Mouse (Mus musculus): ENCODE measurements at regions not wholly inside any gene's neighbourhood (a gene's known extent, or its start where the extent isn't known, plus 50 kb on each side); places are given as distances from the start of the nearest gene placed in this dataset.

DNA sequence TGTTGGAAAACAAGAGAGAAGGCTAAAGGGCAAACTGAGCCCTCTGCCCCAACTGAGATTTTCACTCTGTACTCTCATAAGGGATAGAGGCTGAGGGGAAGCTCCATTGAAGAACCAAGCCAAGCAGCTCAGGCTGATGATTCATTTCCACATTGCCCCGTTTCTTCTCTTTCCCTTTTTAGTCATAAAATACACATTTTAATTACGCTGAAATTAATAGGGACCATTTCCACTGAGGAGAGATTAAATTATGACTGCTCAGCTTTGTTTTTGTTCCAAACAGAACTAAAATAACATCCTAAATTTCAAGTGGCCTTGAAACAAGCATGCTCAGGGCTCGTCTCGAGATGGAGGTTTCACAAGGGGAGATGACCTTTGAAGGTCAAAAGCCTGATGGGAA lies 378.7 kb upstream of the Runx1 start:
- no peak overlapping the region for H3K27ac ChIP-seq (ENCODE audit: low read length)
- no peaks in the 10 kb centered on the region for H3K9me3 ChIP-seq (ENCODE audit: control insufficient read depth, low read length)
- H3K36me3 ChIP-seq (ENCODE audit: control insufficient read depth, insufficient read depth, low read length) = no peaks in the 10 kb centered on the region
- no peak for ATAC-seq
- no peaks in the 10 kb centered on the region for H3K27me3 ChIP-seq (replicated peaks; ENCODE audit: control insufficient read depth, insufficient read depth, low read length)
- H3K4me2 ChIP-seq (ENCODE audit: low read depth, low read length) = no peak overlapping the region
- no peak overlapping the region for H3K9ac ChIP-seq (ENCODE audit: low read depth, low read length)
- no peaks in the 10 kb centered on the region for H3K4me1 ChIP-seq (ENCODE audit: control insufficient read depth, insufficient read depth, low read length)
- WGBS = 73% methylated on average over 4 of the region's 4 CpGs
- no peak overlapping the region for H3K4me3 ChIP-seq (ENCODE audit: low read length)

DNA sequence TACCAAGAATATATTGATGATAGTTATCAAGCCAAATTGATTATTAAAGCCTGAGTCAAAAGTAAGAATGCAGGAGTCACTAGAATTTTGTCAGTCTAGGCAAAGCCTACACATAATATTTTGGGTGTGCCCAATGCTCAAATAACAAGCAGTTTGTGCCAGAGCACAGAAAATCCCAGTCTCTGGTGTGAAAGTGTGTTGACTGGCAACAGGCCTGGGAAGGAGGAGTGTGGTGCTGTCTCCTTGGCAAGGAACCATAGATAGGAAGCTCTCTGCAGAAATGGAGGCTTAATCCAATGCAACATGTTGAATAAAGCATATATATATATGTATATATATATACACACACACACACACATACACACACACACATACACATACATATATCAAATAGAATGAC lies 376.6 kb upstream of the Runx1 start:
- no peak for ATAC-seq

GRCm38 (mm10) chr16:93197300-93197699 lies 371.4 kb upstream of the Runx1 start:
- no peak overlapping the region for H3K4me3 ChIP-seq (ENCODE audit: low read length)
- no peaks in the 10 kb centered on the region for H3K36me3 ChIP-seq (ENCODE audit: control insufficient read depth, insufficient read depth, low read length)
- H3K27ac ChIP-seq (ENCODE audit: low read length) = no peak overlapping the region
- 82% methylated on average over 8 of the region's 8 CpGs for WGBS
- H3K9me3 ChIP-seq (ENCODE audit: control insufficient read depth, low read length) = no peaks in the 10 kb centered on the region
- H3K4me2 ChIP-seq (ENCODE audit: low read depth, low read length) = no peak overlapping the region
- H3K4me1 ChIP-seq (ENCODE audit: control insufficient read depth, insufficient read depth, low read length) = no peaks in the 10 kb centered on the region
- 0 out of 2 replicates have a peak, but pooled peaks have one; percentile 36 for ATAC-seq
- no peaks in the 10 kb centered on the region for H3K27me3 ChIP-seq (replicated peaks; ENCODE audit: control insufficient read depth, insufficient read depth, low read length)
- H3K9ac ChIP-seq (ENCODE audit: low read depth, low read length) = no peak overlapping the region

More for the DNA sequence above, 376.6 kb upstream of the Runx1 start:
- no peaks in the 10 kb centered on the region for H3K27me3 ChIP-seq (replicated peaks; ENCODE audit: control insufficient read depth, insufficient read depth, low read length)
- H3K4me1 ChIP-seq (ENCODE audit: control insufficient read depth, insufficient read depth, low read length) = no peaks in the 10 kb centered on the region
- no peaks in the 10 kb centered on the region for H3K36me3 ChIP-seq (ENCODE audit: control insufficient read depth, insufficient read depth, low read length)
- no peak overlapping the region for H3K4me3 ChIP-seq (ENCODE audit: low read length)
- H3K9ac ChIP-seq (ENCODE audit: low read depth, low read length) = no peak overlapping the region
- H3K9me3 ChIP-seq (ENCODE audit: control insufficient read depth, low read length) = no peaks in the 10 kb centered on the region
- no peak overlapping the region for H3K27ac ChIP-seq (ENCODE audit: low read length)
- H3K4me2 ChIP-seq (ENCODE audit: low read depth, low read length) = no peak overlapping the region

DNA sequence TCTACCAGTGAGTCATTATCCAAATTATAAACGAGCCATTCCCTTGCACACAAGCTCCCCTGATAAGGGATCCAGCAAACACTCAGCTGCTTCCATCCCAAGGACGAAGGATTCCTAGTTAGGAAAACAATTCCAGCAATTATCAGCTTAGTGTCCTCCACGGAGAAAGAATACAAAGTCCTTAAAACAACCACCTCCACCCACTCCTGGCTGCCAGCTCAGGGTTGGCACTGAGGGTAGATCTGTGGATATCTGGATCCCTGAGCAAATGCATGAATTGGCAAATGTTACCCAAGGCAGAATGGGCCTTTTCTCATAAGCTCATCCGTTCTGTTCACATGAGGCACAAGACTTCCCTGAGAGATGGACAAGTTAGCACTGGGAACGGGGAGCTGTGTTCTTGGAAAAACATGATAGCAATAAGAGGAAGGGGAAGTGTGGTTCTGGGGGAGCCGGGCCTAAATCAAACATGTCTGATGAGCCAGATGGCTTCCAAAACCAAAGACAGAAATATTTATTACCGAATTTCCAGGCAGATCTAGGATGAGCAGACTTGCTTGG lies 368.1 kb upstream of the Runx1 start:
- Histone ChIP-seq H3K9ac (ENCODE audit: low read depth, low read length) (no peak overlapping the region), H3K4me3 (ENCODE audit: low read length) (no peak overlapping the region), H3K36me3 (ENCODE audit: control insufficient read depth, insufficient read depth, low read length) (no peaks in the 10 kb centered on the region), H3K27me3 (replicated peaks; ENCODE audit: control insufficient read depth, insufficient read depth, low read length) (no peaks in the 10 kb centered on the region), H3K4me2 (ENCODE audit: low read depth, low read length) (no peak overlapping the region), H3K9me3 (ENCODE audit: control insufficient read depth, low read length) (no peaks in the 10 kb centered on the region), H3K27ac (ENCODE audit: low read length) (no peak overlapping the region), H3K4me1 (ENCODE audit: control insufficient read depth, insufficient read depth, low read length) (0 out of 2 replicates have a peak, but pooled peaks cover 3% of the 10 kb centered on the region)
- ATAC-seq = no peak
- WGBS = 61% methylated on average over 7 of the region's 7 CpGs

DNA sequence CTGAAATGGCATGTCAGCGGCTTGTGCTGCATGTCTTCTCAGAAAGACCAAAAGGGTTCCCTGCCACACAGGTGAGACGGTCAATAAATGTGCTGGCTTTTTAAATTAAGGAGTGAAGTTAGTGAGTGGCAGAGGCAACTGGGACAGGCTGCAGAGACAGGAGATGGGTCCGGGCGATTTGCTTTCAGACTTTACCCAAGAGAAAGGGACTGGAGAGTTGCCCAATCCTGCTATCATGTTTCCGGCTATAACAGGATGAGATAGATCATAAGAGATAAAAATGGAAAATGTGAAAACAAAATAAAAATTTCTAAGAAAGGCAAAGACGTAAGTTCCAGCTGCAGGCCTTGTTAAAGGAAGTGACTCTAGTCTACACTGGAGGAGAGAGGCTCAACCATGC lies 367.3 kb upstream of the Runx1 start:
- Histone ChIP-seq H3K4me2 (ENCODE audit: low read depth, low read length) (no peak overlapping the region), H3K27ac (ENCODE audit: low read length) (no peak overlapping the region), H3K4me1 (ENCODE audit: control insufficient read depth, insufficient read depth, low read length) (0 out of 2 replicates have a peak, but pooled peaks cover 3% of the 10 kb centered on the region), H3K9me3 (ENCODE audit: control insufficient read depth, low read length) (no peaks in the 10 kb centered on the region), H3K9ac (ENCODE audit: low read depth, low read length) (no peak overlapping the region), H3K27me3 (replicated peaks; ENCODE audit: control insufficient read depth, insufficient read depth, low read length) (no peaks in the 10 kb centered on the region), H3K4me3 (ENCODE audit: low read length) (no peak overlapping the region), H3K36me3 (ENCODE audit: control insufficient read depth, insufficient read depth, low read length) (no peaks in the 10 kb centered on the region)
- WGBS = 85% methylated on average over 6 of the region's 6 CpGs
- no peak for ATAC-seq

DNA sequence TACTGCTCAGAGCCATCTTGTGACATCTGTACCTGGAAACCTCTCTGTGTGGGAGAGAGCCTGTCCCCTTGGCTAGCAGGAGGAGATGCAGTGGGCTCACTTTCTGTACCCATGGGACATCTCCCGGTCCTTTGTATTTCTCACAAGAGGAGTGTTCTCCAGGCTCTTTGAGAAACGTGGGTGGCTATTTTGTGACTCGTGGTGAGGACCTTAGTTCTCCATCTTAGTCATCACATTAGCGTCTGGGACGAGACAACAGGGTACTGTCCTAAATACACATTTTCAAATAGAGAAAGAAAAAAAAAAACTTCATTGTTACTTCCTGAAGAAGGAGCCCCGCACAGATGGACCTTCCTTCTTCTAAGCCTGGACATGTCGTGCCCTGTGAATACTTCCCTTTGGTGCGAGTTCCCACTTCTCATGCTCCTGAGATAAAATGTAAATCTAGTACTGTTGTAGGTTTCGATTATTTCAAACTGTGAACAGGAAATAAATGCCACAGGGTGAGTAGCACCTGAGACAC lies 366.8 kb upstream of the Runx1 start:
- ATAC-seq = no peak
- H3K4me3 ChIP-seq (ENCODE audit: low read length) = no peak overlapping the region
- no peaks in the 10 kb centered on the region for H3K36me3 ChIP-seq (ENCODE audit: control insufficient read depth, insufficient read depth, low read length)
- H3K27ac ChIP-seq (ENCODE audit: low read length) = no peak overlapping the region
- H3K4me2 ChIP-seq (ENCODE audit: low read depth, low read length) = no peak overlapping the region
- H3K9ac ChIP-seq (ENCODE audit: low read depth, low read length) = no peak overlapping the region
- 0 out of 2 replicates have a peak, but pooled peaks cover 3% of the 10 kb centered on the region for H3K4me1 ChIP-seq (ENCODE audit: control insufficient read depth, insufficient read depth, low read length)
- 78% methylated on average over 9 of the region's 9 CpGs for WGBS
- no peaks in the 10 kb centered on the region for H3K27me3 ChIP-seq (replicated peaks; ENCODE audit: control insufficient read depth, insufficient read depth, low read length)
- H3K9me3 ChIP-seq (ENCODE audit: control insufficient read depth, low read length) = no peaks in the 10 kb centered on the region

GRCm38 (mm10) chr16:93191174-93191573 lies 365.2 kb upstream of the Runx1 start:
- 0 out of 2 replicates have a peak, but pooled peaks cover 3% of the 10 kb centered on the region for H3K4me1 ChIP-seq (ENCODE audit: control insufficient read depth, insufficient read depth, low read length)
- no peak overlapping the region for H3K4me2 ChIP-seq (ENCODE audit: low read depth, low read length)
- 80% methylated on average over 5 of the region's 5 CpGs for WGBS
- no peaks in the 10 kb centered on the region for H3K36me3 ChIP-seq (ENCODE audit: control insufficient read depth, insufficient read depth, low read length)
- no peak overlapping the region for H3K4me3 ChIP-seq (ENCODE audit: low read length)
- ATAC-seq = no peak
- no peak overlapping the region for H3K9ac ChIP-seq (ENCODE audit: low read depth, low read length)
- H3K27me3 ChIP-seq (replicated peaks; ENCODE audit: control insufficient read depth, insufficient read depth, low read length) = no peaks in the 10 kb centered on the region
- H3K27ac ChIP-seq (ENCODE audit: low read length) = no peak overlapping the region
- no peaks in the 10 kb centered on the region for H3K9me3 ChIP-seq (ENCODE audit: control insufficient read depth, low read length)

- H3K36me3 ChIP-seq (ENCODE audit: control insufficient read depth, insufficient read depth, low read length) = no peaks in the 10 kb centered on the region
- no peak for ATAC-seq
- WGBS = 62% methylated on average over 3 of the region's 3 CpGs
- 0 out of 2 replicates have a peak, but pooled peaks cover 3% of the 10 kb centered on the region for H3K4me1 ChIP-seq (ENCODE audit: control insufficient read depth, insufficient read depth, low read length)
- no peaks in the 10 kb centered on the region for H3K9me3 ChIP-seq (ENCODE audit: control insufficient read depth, low read length)
- H3K4me3 ChIP-seq (ENCODE audit: low read length) = no peak overlapping the region
- H3K9ac ChIP-seq (ENCODE audit: low read depth, low read length) = no peak overlapping the region
- no peaks in the 10 kb centered on the region for H3K27me3 ChIP-seq (replicated peaks; ENCODE audit: control insufficient read depth, insufficient read depth, low read length)
- H3K4me2 ChIP-seq (ENCODE audit: low read depth, low read length) = no peak overlapping the region
- no peak overlapping the region for H3K27ac ChIP-seq (ENCODE audit: low read length)
Measured at GRCm38 (mm10) chr16:93190301-93190700, 364.4 kb upstream of the Runx1 start.

DNA sequence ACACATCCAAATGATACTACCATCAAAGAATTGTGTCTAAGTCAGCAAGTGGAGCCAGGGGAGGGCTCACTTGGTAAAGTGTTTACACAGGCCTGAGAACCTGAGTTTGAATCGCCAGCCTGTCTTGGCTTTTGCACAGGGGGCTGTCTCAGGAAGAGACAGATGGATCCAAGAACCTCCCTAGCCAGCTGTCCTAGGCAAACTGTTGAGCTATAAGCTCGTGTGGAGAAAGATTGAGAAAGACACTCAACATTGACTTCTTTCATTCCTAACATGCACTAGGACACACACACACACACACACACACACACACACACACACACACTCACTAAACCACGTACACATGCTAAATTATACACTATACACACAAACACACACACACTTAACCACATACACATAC lies 363.9 kb upstream of the Runx1 start:
- Histone ChIP-seq H3K9me3 (ENCODE audit: control insufficient read depth, low read length) (no peaks in the 10 kb centered on the region), H3K27me3 (replicated peaks; ENCODE audit: control insufficient read depth, insufficient read depth, low read length) (no peaks in the 10 kb centered on the region), H3K9ac (ENCODE audit: low read depth, low read length) (no peak overlapping the region), H3K4me1 (ENCODE audit: control insufficient read depth, insufficient read depth, low read length) (0 out of 2 replicates have a peak, but pooled peaks cover 3% of the 10 kb centered on the region), H3K4me2 (ENCODE audit: low read depth, low read length) (no peak overlapping the region), H3K36me3 (ENCODE audit: control insufficient read depth, insufficient read depth, low read length) (no peaks in the 10 kb centered on the region), H3K4me3 (ENCODE audit: low read length) (no peak overlapping the region), H3K27ac (ENCODE audit: low read length) (no peak overlapping the region)
- WGBS = 45% methylated on average over 3 of the region's 3 CpGs
- ATAC-seq = no peak

DNA sequence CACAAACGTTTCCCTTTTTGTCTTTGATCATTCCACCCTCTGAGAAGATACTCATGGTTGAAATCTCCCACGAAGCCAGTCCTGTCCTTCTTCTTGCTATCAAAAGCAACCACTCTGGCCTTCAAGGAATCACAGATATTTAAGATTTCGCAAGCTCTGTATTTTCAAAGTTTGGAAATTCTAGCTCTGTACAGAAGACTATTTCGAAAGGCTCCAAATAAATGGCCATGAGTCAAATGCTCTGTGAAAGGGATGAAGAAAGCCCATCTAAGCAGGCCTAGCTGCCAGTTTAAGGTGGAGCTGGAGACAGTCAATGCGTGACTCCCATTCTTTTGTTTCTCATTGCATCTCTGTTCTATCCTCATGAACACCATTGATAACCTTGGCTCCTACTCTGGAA lies 363.5 kb upstream of the Runx1 start:
- Histone ChIP-seq H3K4me2 (ENCODE audit: low read depth, low read length) (no peak overlapping the region), H3K27me3 (replicated peaks; ENCODE audit: control insufficient read depth, insufficient read depth, low read length) (no peaks in the 10 kb centered on the region), H3K27ac (ENCODE audit: low read length) (no peak overlapping the region), H3K36me3 (ENCODE audit: control insufficient read depth, insufficient read depth, low read length) (no peaks in the 10 kb centered on the region), H3K9ac (ENCODE audit: low read depth, low read length) (no peak overlapping the region), H3K4me3 (ENCODE audit: low read length) (no peak overlapping the region), H3K9me3 (ENCODE audit: control insufficient read depth, low read length) (no peaks in the 10 kb centered on the region), H3K4me1 (ENCODE audit: control insufficient read depth, insufficient read depth, low read length) (0 out of 2 replicates have a peak, but pooled peaks cover 3% of the 10 kb centered on the region)
- 86% methylated on average over 5 of the region's 5 CpGs for WGBS
- no peak for ATAC-seq

All from intestine, embryonic 16.5 days (tissue).